In genomic region chr4:148051046-148051776, GRCm38 (mm10) we compare ENCODE assay signal across 13 mouse cellular contexts. TPM values are rescaled to one million over a fixed set of nuclear protein-coding genes. Genes with fewer than 3 reads are reported as not detected.
"Had no signal": no experiment of that assay in that cellular context is flagged by ENCODE, and none has a peak within 500 bp of the region (broad histone marks: within the 10 kb centered on the region; RNA-seq: fewer than 3 reads in every experiment).

No protein-coding gene starts in this region.

- H3K27ac ChIP-seq: kidney, postnatal 0 days; limb, embryonic 15.5 days; liver, embryonic 12.5 days; neural tube, embryonic 12.5 days had no signal

- DNase-seq: kidney, adult 11 months; layer of hippocampus, adult 9-11 months; layer of hippocampus, postnatal 36 days; lung, embryonic 14.5 days; lung, postnatal 14 days; right cerebral cortex, postnatal 14 days; thymus, postnatal 14 days had no signal

- H3K4me2 ChIP-seq: limb, embryonic 15.5 days; liver, embryonic 12.5 days; lung, embryonic 14.5 days; neural tube, embryonic 12.5 days had no signal

- H3K9me3 ChIP-seq: limb, embryonic 15.5 days; liver, embryonic 12.5 days; neural tube, embryonic 12.5 days had no signal

- H3K4me1 ChIP-seq: limb, embryonic 15.5 days; neural tube, embryonic 12.5 days had no signal

- H3K27me3 ChIP-seq: limb, embryonic 15.5 days; liver, embryonic 12.5 days; neural tube, embryonic 12.5 days had no signal

- H3K4me3 ChIP-seq: limb, embryonic 15.5 days; liver, embryonic 12.5 days; myocyte; neural tube, embryonic 12.5 days had no signal

- H3K9ac ChIP-seq: limb, embryonic 15.5 days; liver, embryonic 12.5 days; lung, embryonic 14.5 days; neural tube, embryonic 12.5 days had no signal

- ATAC-seq: liver, embryonic 12.5 days had no signal

RNA-seq across cellular contexts. Expression of gene Nppa, which starts 50.7 kb away (rescaled TPM):
- polyA plus RNA-seq: kidney, postnatal 0 days; limb, embryonic 15.5 days; liver, embryonic 16.5 days; lung, embryonic 14.5 days; myocyte had no signal
